Mouse (Mus musculus) G1E-ER4 (cell line): Measurements from ENCODE around the gene Tex29. TPM values are rescaled to one million over a fixed set of nuclear protein-coding genes. Genes with fewer than 3 reads are reported as not detected.

Source experiments
- GATA1 ChIP-seq: IDR thresholded peaks from one replicate; pipeline ENCODE4 v1.8.0; 2012; ENCODE audit warnings: low read length, inconsistent platforms
- polyA plus RNA-seq: library from polyadenylated mRNA; stranded (reverse); fragments of >175 nt; gene quantifications from 2 replicates; pipeline ENCODE4 v1.2.3, GENCODE M21; 2012

The Tex29 gene
- polyA plus RNA-seq, 1 experiment = not detected

GRCm38 (mm10) chr8:11821451-11822206 is 18.6 kb upstream of the Tex29 start:
- no peak for TF ChIP-seq GATA1

DNA sequence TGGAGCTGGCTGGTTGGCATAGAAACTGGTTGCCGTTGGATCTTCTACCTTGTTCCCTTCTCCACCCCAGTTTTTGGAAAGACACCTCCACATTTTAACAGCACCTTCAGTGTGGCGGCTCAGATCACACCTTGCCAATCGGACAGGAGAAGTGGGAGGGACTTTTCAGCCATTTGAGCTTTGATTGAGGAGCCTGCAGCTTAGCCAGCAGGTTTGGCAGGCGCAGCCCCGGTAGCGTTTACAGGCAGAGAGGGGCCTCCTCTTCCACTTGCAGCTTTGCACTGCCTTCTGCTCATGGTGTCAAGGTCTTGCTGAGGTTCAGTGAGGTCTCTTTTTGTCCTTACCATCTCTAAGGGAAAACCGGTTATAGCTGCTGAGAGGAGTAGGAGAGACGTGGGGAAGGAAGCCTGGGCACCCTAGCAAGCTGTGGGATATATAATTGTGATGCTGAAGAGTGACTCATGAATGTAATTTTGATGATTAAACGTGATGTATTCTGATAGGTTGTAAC is 17.7 kb upstream of the Tex29 start:
- no peak for TF ChIP-seq GATA1

DNA sequence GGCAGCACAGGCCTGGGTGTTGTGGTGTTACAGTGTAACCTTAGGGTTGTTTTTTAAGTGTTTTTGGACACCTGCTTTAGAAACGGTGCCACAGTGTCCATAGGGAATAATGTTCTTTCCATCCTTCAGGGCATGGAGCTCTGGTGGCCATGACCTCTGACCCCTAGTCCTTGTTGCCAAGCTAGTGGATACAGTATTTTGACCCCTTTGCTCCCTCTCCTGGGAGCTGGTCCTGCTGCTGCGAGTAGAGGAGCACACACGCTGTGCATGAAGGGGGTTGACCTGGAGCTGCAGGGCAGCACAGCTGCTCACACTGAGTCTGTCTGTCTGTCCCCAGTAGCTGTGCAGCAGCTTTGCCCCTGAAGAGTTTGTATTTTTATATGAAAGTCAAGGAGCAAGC is 14.5 kb upstream of the Tex29 start:
- no peak for TF ChIP-seq GATA1

- no peak for TF ChIP-seq GATA1
Observed at GRCm38 (mm10) chr8:11827312-11827711, 13.0 kb upstream of the Tex29 start.

GRCm38 (mm10) chr8:11830214-11831046 is 9.8 kb upstream of the Tex29 start:
- no peak for TF ChIP-seq GATA1

GRCm38 (mm10) chr8:11831174-11831573 is 9.1 kb upstream of the Tex29 start:
- TF ChIP-seq GATA1 = no peak

DNA sequence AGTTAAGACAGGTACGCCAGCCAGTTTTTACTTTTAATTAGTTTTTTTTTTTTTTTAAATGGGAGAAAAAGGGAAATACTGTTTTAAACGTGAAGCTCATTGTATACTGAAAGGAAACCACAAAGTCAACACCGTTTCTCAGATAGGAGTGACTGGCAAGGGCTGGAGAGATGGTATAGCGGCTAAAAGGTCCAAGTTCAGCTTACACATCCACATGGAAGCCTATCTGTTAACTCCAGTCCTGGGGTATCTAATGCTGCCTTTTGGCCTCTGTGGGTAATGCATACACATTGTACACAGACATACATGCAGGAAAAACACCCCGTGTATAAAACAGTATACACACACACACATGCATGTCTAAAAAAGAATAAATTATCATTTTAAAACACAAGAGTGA is 8.3 kb upstream of the Tex29 start:
- no peak for TF ChIP-seq GATA1

- TF ChIP-seq GATA1 = no peak
Observed at GRCm38 (mm10) chr8:11833157-11833556, 7.1 kb upstream of the Tex29 start.

- TF ChIP-seq GATA1 = no peak
Observed at GRCm38 (mm10) chr8:11834200-11834599, 6.1 kb upstream of the Tex29 start.

- TF ChIP-seq GATA1 = no peak
Observed at GRCm38 (mm10) chr8:11834691-11835090, 5.6 kb upstream of the Tex29 start.

DNA sequence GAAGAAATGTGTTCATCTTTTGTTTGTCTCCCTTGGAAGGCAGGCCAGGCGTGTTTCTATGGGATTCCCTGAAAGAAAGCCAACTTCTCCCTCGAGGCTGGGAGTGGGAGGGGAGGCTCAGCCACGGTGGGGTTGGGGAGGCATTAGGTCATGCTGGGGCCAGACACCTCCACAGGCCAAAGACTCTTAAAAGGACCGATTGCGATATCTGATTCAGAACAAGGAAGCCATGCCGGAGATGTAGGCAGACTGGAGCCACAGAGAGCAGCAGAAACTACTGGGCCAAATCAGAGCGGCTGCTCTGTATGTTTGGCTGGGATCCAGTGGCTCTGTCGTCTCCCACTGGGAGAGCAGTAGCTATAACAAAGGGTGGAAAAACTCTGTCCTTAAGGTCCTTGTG is 1.3 kb downstream of the Tex29 start:
- no peak for TF ChIP-seq GATA1

GRCm38 (mm10) chr8:11842757-11843156 is 2.5 kb downstream of the Tex29 start:
- no peak for TF ChIP-seq GATA1

DNA sequence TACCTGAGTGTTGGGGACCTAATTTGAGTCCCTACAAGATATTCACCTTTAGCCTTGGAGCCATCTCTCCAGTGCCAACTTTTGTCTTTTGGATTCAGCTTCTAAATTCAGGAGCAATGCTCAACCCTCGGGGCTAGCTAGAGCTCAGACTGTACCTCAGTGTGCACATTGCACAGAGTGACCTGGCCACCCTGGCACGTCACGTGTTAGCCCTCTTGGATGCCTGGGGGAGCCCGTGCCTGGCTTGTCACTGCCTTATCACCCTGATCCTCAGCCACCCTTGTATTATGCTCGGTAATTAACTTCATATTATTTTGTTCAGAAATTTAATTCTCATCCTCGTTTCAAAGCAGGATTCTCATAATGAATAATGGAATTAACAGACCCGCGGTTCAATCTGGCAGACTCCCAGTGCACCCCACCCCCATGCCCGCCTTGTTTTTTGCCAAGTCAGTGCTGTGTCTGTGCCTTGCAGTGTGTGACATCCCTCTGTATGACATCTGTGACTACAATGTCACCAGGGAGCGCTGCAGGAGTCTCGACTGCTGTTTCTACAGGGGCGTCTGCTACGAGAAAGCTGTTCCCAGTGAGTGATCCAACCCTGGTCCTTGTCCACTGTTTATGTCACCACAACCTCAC is 3.5 kb downstream of the Tex29 start:
- no peak for TF ChIP-seq GATA1

DNA sequence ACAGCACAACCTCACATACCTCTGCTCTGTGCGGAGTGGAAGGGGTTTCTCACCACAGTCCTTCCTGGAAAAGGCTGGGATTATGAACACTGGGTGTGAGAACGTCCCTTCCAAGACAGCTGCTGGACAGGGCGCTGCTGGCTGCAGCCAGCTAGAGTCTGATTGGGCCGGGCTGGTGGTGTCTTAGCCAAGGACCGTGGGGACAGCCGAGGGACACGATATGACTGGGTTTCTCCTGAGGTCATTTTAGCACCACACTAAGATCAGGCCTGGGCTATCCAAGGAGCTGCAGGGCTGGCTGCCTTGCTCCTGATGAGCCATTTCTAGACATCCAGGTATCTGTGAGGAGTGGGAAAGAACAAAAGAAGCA is 4.0 kb downstream of the Tex29 start:
- no peak for TF ChIP-seq GATA1

- no peak for TF ChIP-seq GATA1
Observed at GRCm38 (mm10) chr8:11846807-11847206, 6.5 kb downstream of the Tex29 start.

DNA sequence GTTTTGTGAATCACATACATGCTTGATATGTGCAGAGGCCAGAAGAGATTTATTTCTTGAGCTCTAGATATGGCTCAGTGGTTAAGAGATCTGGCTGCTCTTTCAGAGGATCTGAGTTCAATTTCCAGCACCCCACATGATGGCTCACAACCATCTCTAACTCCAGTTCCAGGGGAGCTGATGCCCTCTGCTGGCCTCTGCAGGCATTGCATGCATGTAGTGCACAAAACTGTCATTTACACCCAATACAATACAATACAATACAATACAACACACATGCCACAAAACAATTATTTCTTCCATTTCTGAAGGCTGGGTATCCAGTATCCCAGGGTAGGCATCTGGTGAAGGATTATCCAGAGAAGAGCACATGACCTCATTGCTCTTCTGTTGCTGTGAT is 27.6 kb downstream of the Tex29 start:
- no peak for TF ChIP-seq GATA1
